Mouse (Mus musculus) lung, adult 2 months (tissue): ENCODE measurements at regions not wholly inside any gene's neighbourhood (a gene's known extent, or its start where the extent isn't known, plus 50 kb on each side); places are given as distances from the start of the nearest gene placed in this dataset.

ENCODE experiments used
- DNase-seq: peaks from one replicate; pipeline ENCODE4 v3.0.0; 2022
- H3K4me1 ChIP-seq: fragments of 200-500 bp; 2 replicates; pipeline ENCODE4 v1.6.1; 2011; ENCODE audit warnings: low read length; ENCODE audit not compliant: control insufficient read depth, insufficient read depth
- H3K4me3 ChIP-seq: fragments of 200-500 bp; replicated peaks from 2 replicates; pipeline ENCODE3; 2011; ENCODE audit warnings: low read depth, mild to moderate bottlenecking, control low read depth, low read length; ENCODE audit errors: extremely low read depth
- CTCF ChIP-seq: fragments of 200-500 bp; IDR thresholded peaks from 2 replicates; pipeline ENCODE4 v1.5.1; 2011; ENCODE audit warnings: mild to moderate bottlenecking, low read length, control low read depth; ENCODE audit not compliant: insufficient read depth
- POLR2A ChIP-seq: fragments of 200-500 bp; IDR thresholded peaks from 2 replicates; pipeline ENCODE4 v1.6.1; 2011; ENCODE audit warnings: low read depth, mild to moderate bottlenecking, control low read depth, low read length, borderline replicate concordance; ENCODE audit errors: extremely low read depth
- WGBS: fragments of 180-500 bp; shearing (Covaris S2); methylation state at CpG from one replicate; pipeline ENCODE4 v1.1.7; 2018; 5-methylcytosine and 5-hydroxymethylcytosine counted together

- DNase-seq, result no peak
- 0 out of 2 replicates have a peak, but pooled peaks have one; percentile 6 for TF ChIP-seq CTCF
- no peak for TF ChIP-seq POLR2A
These were observed 79.5 kb upstream of the Gm47985 start for GRCm38 (mm10) chr1:151102646-151103391.

GRCm38 (mm10) chr1:151103522-151104037 lies 78.8 kb upstream of the Gm47985 start:
- Histone ChIP-seq H3K4me1 (no peaks in the 10 kb centered on the region; the same call in 1 of the 2 replicates), H3K4me3 (no peak overlapping the region)
- 59% methylated on average over 6 of the region's 6 CpGs for WGBS
- TF ChIP-seq CTCF, result no peak
- no peak for TF ChIP-seq POLR2A
- DNase-seq, result no peak

More at GRCm38 (mm10) chr1:151102646-151103391, 79.5 kb upstream of the Gm47985 start:
- Histone ChIP-seq H3K4me1 (no peaks in the 10 kb centered on the region; the same call in 1 of the 2 replicates), H3K4me3 (no peak overlapping the region)
- WGBS, result 71% methylated on average over 16 of the region's 16 CpGs

DNA sequence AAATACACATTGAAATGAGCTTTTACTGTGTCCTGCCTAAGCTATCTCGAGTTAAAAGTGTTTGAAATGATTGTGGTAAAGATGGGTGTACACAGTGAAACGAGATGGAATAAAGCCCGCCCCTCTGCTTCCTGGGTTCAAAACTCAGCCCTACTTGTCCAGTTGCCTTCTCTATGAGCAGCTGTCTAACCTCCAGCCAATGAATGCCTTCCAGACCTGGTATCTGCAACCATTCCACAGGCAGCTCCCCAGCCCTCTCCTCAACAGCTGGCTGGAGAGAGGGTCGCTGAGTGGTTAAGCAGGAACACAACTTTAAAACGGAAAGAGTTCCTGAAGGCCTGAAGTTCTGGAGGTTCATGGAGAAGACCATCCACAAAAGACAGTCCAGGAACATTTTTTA lies 78.0 kb upstream of the Gm47985 start:
- 82% methylated on average over 5 of the region's 5 CpGs for WGBS
- Histone ChIP-seq H3K4me3 (no peak overlapping the region), H3K4me1 (no peaks in the 10 kb centered on the region; the same call in 1 of the 2 replicates)
- TF ChIP-seq CTCF, result no peak
- no peak for TF ChIP-seq POLR2A
- no peak for DNase-seq

- Histone ChIP-seq H3K4me3 (no peak overlapping the region), H3K4me1 (no peaks in the 10 kb centered on the region; the same call in 1 of the 2 replicates)
- DNase-seq, result no peak
- WGBS, result 83% methylated on average over 2 of the region's 2 CpGs
- TF ChIP-seq POLR2A (no peak), CTCF (no peak)
These were observed 77.5 kb upstream of the Gm47985 start for GRCm38 (mm10) chr1:151104806-151105205.

- 30% methylated on average over 3 of the region's 3 CpGs for WGBS
- Histone ChIP-seq H3K4me3 (no peak overlapping the region), H3K4me1 (no peaks in the 10 kb centered on the region; the same call in 1 of the 2 replicates)
- TF ChIP-seq CTCF, result no peak
- TF ChIP-seq POLR2A, result no peak
- DNase-seq, result no peak
These were observed 77.1 kb upstream of the Gm47985 start for GRCm38 (mm10) chr1:151105251-151105650.

DNA sequence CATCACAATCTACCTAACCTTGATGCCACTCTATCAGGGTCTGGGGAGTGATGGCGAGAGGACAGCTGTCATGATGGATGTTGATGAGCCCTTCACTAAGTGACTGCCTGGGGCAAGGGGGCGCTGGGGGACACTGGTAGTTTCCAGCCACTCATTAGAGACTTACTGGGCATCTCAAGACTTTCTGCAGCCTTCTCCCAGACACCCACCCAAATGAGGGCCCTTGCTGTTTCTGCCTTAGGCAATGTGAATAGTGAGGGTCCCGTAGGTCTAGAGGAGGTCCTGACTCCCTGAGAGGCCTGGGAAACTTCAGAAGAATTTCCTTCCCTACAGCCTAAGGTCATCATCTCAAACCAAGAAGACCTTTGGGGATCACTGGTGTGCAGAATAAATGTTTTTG lies 74.9 kb upstream of the Gm47985 start:
- no peak overlapping the region for H3K4me3 ChIP-seq
- no peak for DNase-seq
- H3K4me1 ChIP-seq, result no peaks in the 10 kb centered on the region; the same call in 1 of the 2 replicates
- TF ChIP-seq POLR2A, result no peak
- no peak for TF ChIP-seq CTCF
- 79% methylated on average over 3 of the region's 3 CpGs for WGBS

DNA sequence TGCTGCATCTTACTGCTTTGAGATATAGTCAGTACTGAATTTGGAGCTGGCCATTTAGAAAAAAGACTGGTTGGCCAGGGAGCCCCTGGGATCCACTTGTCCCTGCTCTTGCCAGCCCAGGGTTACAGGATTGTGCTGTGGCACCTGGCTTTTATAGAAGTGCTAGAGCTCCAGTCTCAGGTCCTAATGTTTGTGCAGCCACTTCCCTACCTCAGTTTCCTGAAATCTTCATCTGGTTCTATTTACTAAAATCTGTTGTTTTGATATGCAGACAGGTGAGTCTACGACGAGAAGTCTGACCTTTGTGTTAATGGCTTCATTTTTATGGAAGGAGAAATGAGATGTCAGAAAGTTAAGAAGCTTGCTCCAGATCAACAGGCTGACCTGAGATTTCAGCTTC lies 73.0 kb upstream of the Gm47985 start:
- no peak for DNase-seq
- Histone ChIP-seq H3K4me3 (no peak overlapping the region), H3K4me1 (peaks cover 3% of the 10 kb centered on the region; the same call in 1 of the 2 replicates)
- WGBS, result 93% methylated on average over 2 of the region's 2 CpGs
- no peak for TF ChIP-seq CTCF

- Histone ChIP-seq H3K4me3 (no peak overlapping the region), H3K4me1 (0 out of 2 replicates have a peak, but pooled peaks cover 3% of the 10 kb centered on the region)
- DNase-seq, result no peak
- TF ChIP-seq CTCF, result no peak
- no peak for TF ChIP-seq POLR2A
- 72% methylated on average over 4 of the region's 4 CpGs for WGBS
These were observed 71.9 kb upstream of the Gm47985 start for GRCm38 (mm10) chr1:151110412-151110811.

GRCm38 (mm10) chr1:151111683-151112082 lies 70.7 kb upstream of the Gm47985 start:
- 0 out of 2 replicates have a peak, but pooled peaks cover 3% of the 10 kb centered on the region for H3K4me1 ChIP-seq
- 32% methylated on average over 6 of the region's 6 CpGs for WGBS
- no peak for DNase-seq
- TF ChIP-seq CTCF (no peak), POLR2A (no peak; the same call in 1 of the 2 replicates)
- H3K4me3 ChIP-seq, result no peak overlapping the region

DNA sequence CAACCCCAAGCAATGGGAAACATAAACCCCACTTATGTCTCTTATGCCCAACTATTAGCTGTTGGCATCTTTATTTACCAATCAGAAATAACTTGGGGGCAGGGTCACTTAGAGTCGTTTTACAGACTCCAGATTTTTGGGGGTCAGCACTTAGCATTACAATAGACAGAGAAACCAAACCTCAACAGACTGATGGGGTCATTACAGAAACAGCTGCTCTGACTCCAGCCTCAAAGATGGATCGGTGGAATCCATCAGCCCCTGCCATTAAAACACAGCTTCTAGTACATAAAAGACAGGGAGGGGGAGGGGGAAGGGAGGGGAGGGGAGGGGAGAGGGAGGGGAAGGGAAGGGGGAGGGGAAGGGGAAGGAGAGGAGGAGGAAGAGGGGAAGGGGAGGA lies 69.9 kb upstream of the Gm47985 start:
- TF ChIP-seq POLR2A (no peak), CTCF (no peak)
- no peak for DNase-seq
- H3K4me1 ChIP-seq, result 0 out of 2 replicates have a peak, but pooled peaks cover 3% of the 10 kb centered on the region
- H3K4me3 ChIP-seq, result no peak overlapping the region
- WGBS, result 47% methylated on average over 2 of the region's 2 CpGs
